Mouse (Mus musculus) G1E-ER4 (cell line): ENCODE measurements around the gene Abhd14b. TPM values are rescaled to one million over a fixed set of nuclear protein-coding genes. Genes with fewer than 3 reads are reported as not detected.

Experiments used
- GATA1 ChIP-seq: IDR thresholded peaks from one replicate; pipeline ENCODE4 v1.8.0; 2012; ENCODE audit warnings: low read length, inconsistent platforms
- polyA plus RNA-seq: library from polyadenylated mRNA; stranded (reverse); fragments of >175 nt; gene quantifications from 2 replicates; pipeline ENCODE4 v1.2.3, GENCODE M21; 2012

Abhd14b gene
- polyA plus RNA-seq, 1 experiment: 1.1 TPM

DNA sequence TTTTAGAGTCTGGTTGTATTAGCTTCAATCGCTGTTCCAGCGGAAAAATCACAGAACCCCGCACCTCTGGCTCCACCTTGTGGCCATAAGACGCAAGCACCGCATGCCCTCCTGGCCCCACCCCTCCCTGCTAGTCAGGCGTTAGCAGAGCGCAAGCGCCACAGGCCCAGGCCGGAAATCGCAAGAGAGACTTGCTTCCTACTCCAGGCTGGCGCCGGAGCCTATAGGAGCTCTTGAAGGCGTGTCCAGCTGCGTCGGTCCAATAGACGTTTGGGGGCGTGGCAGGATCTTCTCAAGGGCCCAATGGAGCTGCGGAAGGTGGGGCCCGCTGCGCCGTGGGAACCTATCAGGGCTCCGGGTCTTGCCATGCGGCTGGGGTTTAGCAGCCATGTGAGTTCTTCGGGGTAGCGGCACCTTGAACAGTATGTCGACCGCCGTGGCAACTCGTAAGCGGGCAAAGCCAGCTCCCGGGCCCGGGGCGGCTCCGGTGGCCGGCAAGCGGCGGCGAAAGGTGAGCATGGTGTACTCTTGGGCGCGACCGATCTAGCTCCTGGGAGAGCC is 29.7 kb downstream of the Abhd14b start, which contains the start of gene Parp3:
Gene Parp3 (minus strand): TSS at position 26 of the 561 bp plus-strand sequence.
- TF ChIP-seq GATA1: no peak

- no peak for TF ChIP-seq GATA1
Observed at GRCm38 (mm10) chr9:106477649-106478048, 30.4 kb downstream of the Abhd14b start.

- TF ChIP-seq GATA1: no peak
Observed at GRCm38 (mm10) chr9:106478101-106478500, 30.8 kb downstream of the Abhd14b start.

- TF ChIP-seq GATA1: no peak
Observed at GRCm38 (mm10) chr9:106480541-106480940, 33.3 kb downstream of the Abhd14b start.

DNA sequence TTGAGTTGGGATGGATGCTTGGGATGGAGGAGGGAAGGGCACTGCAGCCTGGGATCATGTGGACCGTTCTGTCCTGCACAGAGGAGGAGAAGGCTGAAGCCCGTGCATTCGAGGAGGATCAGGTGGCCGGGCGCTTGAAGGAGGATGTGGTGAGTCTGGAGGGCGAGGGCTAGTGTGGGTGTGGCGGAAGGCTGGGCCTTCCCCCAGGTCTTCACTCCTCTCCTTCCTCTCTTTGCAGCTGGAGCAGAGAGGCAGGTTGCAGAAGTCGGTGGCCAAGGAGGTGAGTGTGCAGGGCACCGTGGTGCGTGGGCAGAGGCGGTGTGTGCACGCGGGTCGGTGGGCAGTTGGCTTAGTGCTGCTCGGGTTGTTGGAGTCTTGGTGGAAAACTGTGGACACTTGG is 33.8 kb downstream of the Abhd14b start:
- TF ChIP-seq GATA1: no peak

GRCm38 (mm10) chr9:106481676-106482075 is 34.4 kb downstream of the Abhd14b start:
- TF ChIP-seq GATA1: no peak

- no peak for TF ChIP-seq GATA1
Observed at GRCm38 (mm10) chr9:106482578-106483115, 35.4 kb downstream of the Abhd14b start.

DNA sequence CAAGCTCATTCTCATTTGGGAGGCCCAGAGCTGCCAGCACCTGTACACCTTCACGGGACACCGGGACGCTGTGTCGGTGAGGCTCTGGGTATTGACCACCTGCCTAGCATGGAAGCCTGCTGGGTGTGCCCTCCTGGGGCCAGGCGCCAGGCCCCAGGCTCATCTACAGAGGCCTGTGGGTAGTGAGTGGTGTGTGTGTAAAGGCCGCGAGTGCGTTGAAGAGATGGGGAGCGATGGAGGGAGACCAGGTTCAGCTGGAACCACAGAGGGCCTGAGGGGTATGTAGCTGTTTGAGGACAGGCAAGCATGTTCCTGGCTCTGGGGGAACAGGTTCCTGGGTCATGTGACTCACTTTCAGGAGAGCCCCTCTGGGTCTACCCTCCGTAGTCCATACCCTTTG is 35.9 kb downstream of the Abhd14b start:
- TF ChIP-seq GATA1: no peak

DNA sequence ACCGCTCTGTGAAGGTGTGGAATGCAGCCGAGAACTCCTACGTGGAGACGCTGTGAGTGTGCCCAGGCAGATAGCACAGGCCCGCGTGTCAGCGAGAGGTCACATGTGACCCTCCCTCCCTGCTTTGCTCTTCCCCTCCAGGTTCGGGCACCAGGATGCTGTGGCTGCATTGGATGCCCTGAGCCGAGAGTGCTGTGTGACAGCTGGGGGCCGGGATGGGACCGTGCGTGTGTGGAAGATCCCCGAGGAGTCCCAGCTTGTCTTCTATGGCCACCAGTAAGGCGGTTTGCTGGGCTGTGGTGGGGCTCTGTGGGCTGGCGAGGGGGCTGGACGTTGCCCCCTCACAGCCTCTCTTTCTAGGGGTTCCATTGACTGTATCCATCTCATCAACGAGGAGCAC is 36.3 kb downstream of the Abhd14b start:
- no peak for TF ChIP-seq GATA1

- TF ChIP-seq GATA1: no peak
Observed at GRCm38 (mm10) chr9:106485076-106485475, 37.8 kb downstream of the Abhd14b start.

DNA sequence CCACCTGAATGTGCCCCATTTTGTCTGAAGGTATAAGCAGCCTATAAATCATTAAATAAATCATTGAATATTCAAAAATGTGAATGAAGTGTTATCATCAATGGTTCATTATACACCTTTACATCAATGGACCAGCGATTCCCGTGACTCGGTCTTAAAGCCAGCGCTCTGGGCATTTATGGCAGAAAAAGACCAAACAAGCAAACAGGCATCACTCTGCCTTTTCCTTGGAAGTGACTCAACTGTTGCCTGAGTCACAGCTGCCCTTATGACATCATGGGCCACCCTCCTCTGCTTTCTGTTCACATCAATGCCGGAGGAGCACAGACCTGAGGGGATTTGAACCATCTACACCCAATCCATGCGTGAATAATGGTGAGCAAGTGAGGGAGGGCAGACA is 52.4 kb downstream of the Abhd14b start, which contains the start of gene Iqcf1:
Gene Iqcf1 (plus strand): TSS at position 301 of the 400 bp plus-strand sequence.
- TF ChIP-seq GATA1: no peak

DNA sequence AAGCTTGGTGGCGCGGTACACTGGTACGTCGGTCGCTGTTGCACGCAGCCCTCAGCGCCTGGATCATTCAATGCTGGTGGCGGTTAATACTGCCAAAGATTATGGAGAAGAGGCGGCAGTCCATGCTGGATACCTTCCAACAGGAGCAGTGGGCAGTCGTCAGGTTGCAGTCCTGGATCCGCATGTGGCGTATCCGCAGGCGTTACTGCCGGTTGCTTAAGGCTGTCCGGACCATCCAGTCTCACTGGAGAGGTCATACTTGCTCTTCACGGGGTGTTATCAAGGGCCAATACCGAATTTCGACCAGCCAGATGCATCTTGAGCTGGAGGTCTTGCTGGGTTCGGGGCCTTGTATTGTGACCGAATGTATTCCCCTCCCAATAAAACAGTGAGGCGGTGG is 54.6 kb downstream of the Abhd14b start:
- no peak for TF ChIP-seq GATA1

Other genes starting within 250 kb of the Abhd14b start
- gene Ppm1m, start 247.7 kb upstream of the Abhd14b start, polyA plus RNA-seq: 19.6 and 20.4 TPM in 2 replicates
- gene Twf2, start 244.4 kb upstream of the Abhd14b start, polyA plus RNA-seq: 36.4 and 41.6 TPM in 2 replicates
- not detected in 2 replicates for gene Tlr9, start 224.9 kb upstream of the Abhd14b start, polyA plus RNA-seq
- gene Alas1, start 198.8 kb upstream of the Abhd14b start, polyA plus RNA-seq: 7.8 TPM in 2 replicates
- gene Poc1a, start 166.4 kb upstream of the Abhd14b start, polyA plus RNA-seq: 9.9 and 20.0 TPM in 2 replicates
- gene Dusp7, start 78.8 kb upstream of the Abhd14b start, polyA plus RNA-seq: 15.7 and 17.4 TPM in 2 replicates
- 40.2 and 40.6 TPM in 2 replicates for gene Rpl29, start 18.0 kb upstream of the Abhd14b start, polyA plus RNA-seq
- 15.0 and 24.3 TPM in 2 replicates for gene Acy1, start 9.1 kb upstream of the Abhd14b start, polyA plus RNA-seq
- 13.6 and 24.5 TPM in 2 replicates for gene Abhd14a, start 219 bp downstream of the Abhd14b start, polyA plus RNA-seq
- 17.6 and 22.6 TPM in 2 replicates for gene Pcbp4, start 5.8 kb downstream of the Abhd14b start, polyA plus RNA-seq
- not detected in 2 replicates for gene Gpr62, start 18.5 kb downstream of the Abhd14b start, polyA plus RNA-seq
- gene Rrp9, start 28.5 kb downstream of the Abhd14b start, polyA plus RNA-seq: 440 and 496 TPM in 2 replicates
- 1.2 and 1.3 TPM in 2 replicates for gene Parp3, start 29.5 kb downstream of the Abhd14b start, polyA plus RNA-seq
- gene Iqcf1, start 52.5 kb downstream of the Abhd14b start, polyA plus RNA-seq: not detected in 2 replicates
- not detected in 2 replicates for gene Iqcf5, start 67.1 kb downstream of the Abhd14b start, polyA plus RNA-seq
- not detected in 2 replicates for gene Iqcf3, start 114.2 kb downstream of the Abhd14b start, polyA plus RNA-seq
- not detected in 2 replicates for gene Iqcf4, start 123.5 kb downstream of the Abhd14b start, polyA plus RNA-seq
- not detected in 2 replicates for gene Iqcf6, start 179.1 kb downstream of the Abhd14b start, polyA plus RNA-seq
- not detected in 2 replicates for gene Grm2, start 208.6 kb downstream of the Abhd14b start, polyA plus RNA-seq
- gene Tex264, start 238.5 kb downstream of the Abhd14b start, polyA plus RNA-seq: 47.2 and 52.5 TPM in 2 replicates